Mouse (Mus musculus): ENCODE measurements around the gene Ppargc1a.

Gene Ppargc1a

DNA sequence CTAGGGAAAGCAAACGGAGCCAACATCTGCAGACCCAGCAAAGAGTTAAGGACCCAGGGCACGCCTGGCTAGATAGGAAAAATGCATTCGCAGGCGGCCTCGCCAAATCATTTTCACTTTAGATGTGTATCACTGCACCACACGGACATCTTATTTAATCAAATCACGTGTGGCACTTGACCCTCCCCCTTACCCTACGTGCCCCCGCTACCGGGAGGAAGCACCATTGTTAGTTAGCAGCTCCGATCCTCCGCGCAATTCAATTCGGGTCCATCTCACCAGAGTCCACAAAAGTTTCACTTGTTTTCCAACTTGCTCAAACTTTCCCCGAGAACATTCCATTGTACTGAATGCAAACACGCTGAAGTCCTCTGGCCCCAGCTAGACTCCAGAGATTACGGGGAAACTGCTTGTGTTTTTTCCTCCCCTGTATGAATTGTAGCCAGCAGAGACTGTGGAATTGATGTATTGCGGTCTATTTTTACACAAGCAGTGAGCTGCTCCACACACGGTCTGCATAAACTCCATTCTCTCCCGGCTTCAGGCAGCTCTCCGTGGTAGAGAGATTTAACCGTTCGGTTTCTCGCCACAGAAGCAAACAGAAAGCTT, 14.9 kb downstream of the Ppargc1a start:
- peak; percentile 19 for DNase-seq

DNA sequence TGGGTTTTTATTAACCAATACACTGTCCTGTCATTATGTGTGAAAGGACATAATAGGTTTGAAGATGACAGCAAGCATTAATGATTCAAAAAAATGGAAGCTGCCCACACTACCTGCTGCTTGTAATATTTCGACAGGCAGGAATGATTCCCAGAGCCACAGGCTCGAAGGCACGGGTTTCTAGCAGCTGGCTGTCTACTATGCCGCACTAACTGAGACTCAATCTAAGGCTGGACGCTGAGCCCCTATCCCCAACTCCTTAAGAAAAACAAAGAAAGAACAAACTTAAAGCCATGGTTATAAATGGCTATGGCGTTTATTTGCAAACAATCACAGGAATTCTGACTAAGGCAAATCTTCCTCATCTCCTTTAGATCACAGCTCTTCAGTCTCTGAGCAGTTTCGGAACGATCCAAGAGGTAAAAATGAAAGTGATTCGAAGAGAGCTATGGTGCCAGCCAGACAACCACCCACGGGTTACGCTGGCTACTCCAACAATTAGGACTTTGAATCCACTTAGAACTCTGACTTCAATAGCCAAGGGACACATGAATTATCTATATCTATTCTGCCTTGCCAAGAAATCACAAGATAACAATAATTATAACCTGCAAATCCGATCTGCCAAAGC, 15.6 kb downstream of the Ppargc1a start:
- no peak for DNase-seq

DNA sequence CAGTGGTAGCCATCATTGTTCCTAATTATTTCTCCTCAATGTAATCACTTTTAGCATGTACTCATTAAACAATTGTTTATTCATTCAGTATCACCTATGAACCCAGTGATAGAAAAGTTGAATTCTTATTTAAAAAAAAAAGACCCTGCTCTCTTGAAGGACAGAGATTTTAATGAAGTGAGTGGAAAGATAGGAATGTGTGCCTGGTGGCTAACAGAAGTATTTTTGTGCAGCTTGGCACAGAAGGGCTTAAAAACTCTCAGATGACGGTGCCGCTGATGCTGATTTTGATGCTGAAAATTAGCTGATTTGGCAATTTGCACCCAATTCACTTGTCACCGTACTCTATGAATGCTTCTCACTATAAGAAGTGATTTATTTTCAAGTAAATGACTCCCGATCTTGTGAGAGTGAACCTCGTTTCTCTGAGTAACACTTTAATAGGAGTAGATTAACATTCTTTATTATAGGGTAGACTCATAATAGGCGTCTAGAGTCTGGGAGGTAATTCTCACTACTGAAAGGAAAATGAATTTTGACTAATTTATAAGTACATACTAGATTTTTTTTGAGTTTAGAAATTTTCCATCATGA, 20.0 kb downstream of the Ppargc1a start:
- DNase-seq = no peak

DNA sequence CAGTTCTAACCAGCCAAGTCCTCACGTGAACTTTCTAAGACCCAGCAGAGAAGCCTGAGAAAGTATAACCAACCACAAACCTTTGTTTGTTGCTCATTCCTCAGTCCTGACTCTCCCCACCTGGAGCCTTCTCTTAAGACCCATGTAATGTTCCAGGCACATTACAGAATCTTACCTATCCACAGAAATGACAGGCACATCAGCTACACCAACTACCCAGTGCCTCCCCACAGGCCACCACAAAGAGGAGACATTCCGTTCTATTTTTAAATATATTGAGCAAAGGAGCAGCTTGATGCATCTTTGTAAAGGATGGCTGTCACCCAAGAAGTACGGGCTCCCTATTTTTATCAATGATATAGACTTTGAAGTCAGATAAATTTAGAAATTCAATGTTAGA, 20.7 kb downstream of the Ppargc1a start:
- DNase-seq = no peak

- DNase-seq = no peak
These were observed 22.1 kb downstream of the Ppargc1a start for GRCm38 (mm10) chr5:51545133-51546049.

DNA sequence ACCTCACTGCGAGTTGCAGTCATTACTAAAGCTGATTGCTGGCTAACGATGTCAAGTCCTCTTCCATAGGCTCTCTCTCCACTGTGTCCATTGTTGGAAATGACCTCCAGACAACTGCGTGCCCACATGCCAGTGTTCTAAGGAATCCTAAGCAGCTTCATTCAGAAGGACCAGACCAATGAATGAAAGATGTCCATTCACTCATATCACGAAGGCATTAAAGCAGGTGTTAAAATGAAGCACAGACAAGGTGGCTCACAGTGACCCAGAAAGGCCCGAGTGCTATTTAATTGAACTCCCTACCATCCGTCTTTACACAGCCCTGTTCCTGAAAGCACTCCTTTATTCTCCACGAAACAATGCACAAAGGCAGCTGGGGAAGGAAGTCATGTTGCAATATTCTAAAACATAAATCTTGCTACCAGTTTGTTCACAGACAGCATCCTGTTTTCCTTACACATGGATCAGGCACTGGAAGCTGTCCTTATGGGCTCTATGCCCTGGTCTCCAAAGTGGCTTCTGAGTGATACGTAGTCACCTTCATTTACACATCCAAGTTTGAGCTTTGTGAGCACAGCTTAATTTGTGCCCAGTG, 23.3 kb downstream of the Ppargc1a start:
- no peak for DNase-seq

GRCm38 (mm10) chr5:51541557-51541956, 26.0 kb downstream of the Ppargc1a start:
- no peak for DNase-seq

GRCm38 (mm10) chr5:51540816-51541215, 26.7 kb downstream of the Ppargc1a start:
- DNase-seq = no peak

- DNase-seq = no peak
These were observed 28.0 kb downstream of the Ppargc1a start for GRCm38 (mm10) chr5:51539563-51539962.

DNA sequence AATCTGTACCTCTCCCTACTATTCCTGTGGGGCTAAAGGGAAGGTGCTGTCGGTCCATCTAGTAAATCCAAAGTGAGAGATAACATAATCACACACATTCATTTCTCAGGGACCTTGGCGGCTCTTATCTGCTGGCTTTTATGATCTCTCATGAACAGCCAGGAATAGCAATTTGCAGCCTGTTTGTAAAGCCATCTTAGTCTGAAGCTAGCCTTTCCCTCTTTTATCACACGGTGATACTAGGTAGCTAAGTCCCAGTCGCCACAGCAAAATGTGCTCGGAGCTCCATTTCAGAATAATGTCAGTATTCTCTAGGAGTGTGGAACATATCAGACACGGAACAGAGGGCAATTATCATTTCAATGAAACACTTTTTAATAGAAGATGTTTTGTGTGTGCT, 29.2 kb downstream of the Ppargc1a start:
- DNase-seq = no peak

DNA sequence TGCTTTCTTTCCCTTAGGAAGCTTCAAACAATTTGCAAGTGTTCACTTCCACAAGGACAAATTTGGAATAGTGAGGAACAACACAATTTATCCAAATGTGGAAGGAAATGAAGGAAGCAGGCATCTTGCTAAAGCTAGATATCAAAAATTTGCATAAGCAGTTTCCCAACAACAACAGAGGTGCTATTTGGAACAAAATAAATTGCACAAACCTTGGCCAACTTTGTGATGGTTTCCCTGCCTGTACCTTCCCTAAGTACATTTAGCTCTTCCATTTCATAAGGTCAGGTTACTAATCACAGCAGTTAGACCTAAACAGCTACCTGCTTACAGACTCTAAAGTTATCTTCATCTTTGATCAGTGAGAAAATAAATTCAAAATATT, 29.9 kb downstream of the Ppargc1a start:
- DNase-seq = no peak

GRCm38 (mm10) chr5:51537009-51537645, 30.4 kb downstream of the Ppargc1a start:
- DNase-seq = no peak

GRCm38 (mm10) chr5:51534456-51534855, 33.1 kb downstream of the Ppargc1a start:
- no peak for DNase-seq

DNA sequence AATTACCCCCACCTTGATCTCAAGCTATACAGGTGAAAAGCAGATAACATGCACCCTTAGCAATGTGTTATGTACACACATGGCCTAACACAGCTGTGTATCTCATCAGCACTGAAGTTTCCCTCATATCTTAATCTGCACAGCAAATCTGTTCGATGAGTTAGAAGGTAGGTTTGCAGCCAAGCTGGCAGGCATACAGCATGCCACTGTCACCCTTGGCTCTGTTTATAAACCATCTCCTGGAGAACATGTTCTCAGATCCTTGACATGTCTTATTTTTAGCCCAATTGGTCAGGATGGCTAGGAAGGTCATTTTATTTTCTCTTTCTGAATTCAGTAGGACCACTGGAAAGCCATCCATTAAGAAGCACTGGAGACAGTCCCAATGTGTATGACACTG, 36.2 kb downstream of the Ppargc1a start:
- DNase-seq = no peak

- DNase-seq = no peak
These were observed 38.1 kb downstream of the Ppargc1a start for GRCm38 (mm10) chr5:51529444-51529843.

GRCm38 (mm10) chr5:51528165-51528498, 39.4 kb downstream of the Ppargc1a start:
- no peak for DNase-seq

GRCm38 (mm10) chr5:51527498-51528164, 39.9 kb downstream of the Ppargc1a start:
- DNase-seq = no peak

DNA sequence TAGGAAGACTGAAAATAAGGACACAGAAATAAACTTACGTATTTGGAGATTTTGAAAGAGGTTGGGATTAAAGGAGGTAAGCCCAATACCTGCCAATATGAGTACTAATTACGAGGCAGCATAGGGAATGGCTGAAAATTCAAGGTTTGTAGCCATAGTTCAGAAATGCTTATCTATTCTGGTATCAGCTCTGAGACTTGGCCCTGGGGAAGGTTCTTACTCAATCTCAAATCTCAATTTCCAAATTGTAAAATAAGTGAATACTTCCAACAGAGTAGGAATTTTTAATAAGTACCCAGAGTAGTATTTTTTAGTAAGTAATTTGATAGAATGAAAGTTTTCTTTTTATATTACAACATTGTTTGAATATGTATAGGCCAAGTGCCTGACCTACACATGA, 41.7 kb downstream of the Ppargc1a start:
- DNase-seq = no peak

- no peak for DNase-seq
These were observed 46.7 kb downstream of the Ppargc1a start for GRCm38 (mm10) chr5:51520807-51521206.

- DNase-seq = no peak
These were observed 49.9 kb downstream of the Ppargc1a start for GRCm38 (mm10) chr5:51517440-51518187.

GRCm38 (mm10) chr5:51504654-51505053, 62.9 kb downstream of the Ppargc1a start:
- no peak for DNase-seq
